Mouse (Mus musculus) cerebellum, adult 2 months (tissue): ENCODE measurements around the gene Add1.

Experiments
- CTCF ChIP-seq: fragments of 200-500 bp; IDR thresholded peaks from 2 replicates; pipeline ENCODE4 v1.5.1; 2011; ENCODE audit warnings: low read depth, mild to moderate bottlenecking, control low read depth, low read length, moderate library complexity, borderline replicate concordance; ENCODE audit not compliant: insufficient read depth
- POLR2A ChIP-seq: fragments of 200-500 bp; IDR thresholded peaks from 2 replicates; pipeline ENCODE4 v1.6.1; 2011; ENCODE audit warnings: low read length, control low read depth, borderline replicate concordance; ENCODE audit not compliant: insufficient read depth

- TF ChIP-seq CTCF (no peak), POLR2A (no peak)
Measured at GRCm38 (mm10) chr5:34527352-34527751, 46.1 kb upstream of the Add1 start.
